Mouse (Mus musculus) small intestine, adult 2 months (tissue): Measurements from ENCODE around the gene Tgfbi.

Experiments used
- CTCF ChIP-seq: fragments of 200-500 bp; IDR thresholded peaks from 2 replicates; pipeline ENCODE4 v1.5.1; 2012; ENCODE audit warnings: low read depth, mild to moderate bottlenecking, control low read depth, inconsistent platforms, low read length, moderate library complexity, mixed read lengths; ENCODE audit not compliant: insufficient replicate concordance, insufficient read length; ENCODE audit errors: extremely low read depth
- POLR2A ChIP-seq: fragments of 200-500 bp; IDR thresholded peaks from 2 replicates; pipeline ENCODE4 v1.6.1; 2012; ENCODE audit warnings: low read depth, mild to moderate bottlenecking, control low read depth, inconsistent platforms, low read length, moderate library complexity

DNA sequence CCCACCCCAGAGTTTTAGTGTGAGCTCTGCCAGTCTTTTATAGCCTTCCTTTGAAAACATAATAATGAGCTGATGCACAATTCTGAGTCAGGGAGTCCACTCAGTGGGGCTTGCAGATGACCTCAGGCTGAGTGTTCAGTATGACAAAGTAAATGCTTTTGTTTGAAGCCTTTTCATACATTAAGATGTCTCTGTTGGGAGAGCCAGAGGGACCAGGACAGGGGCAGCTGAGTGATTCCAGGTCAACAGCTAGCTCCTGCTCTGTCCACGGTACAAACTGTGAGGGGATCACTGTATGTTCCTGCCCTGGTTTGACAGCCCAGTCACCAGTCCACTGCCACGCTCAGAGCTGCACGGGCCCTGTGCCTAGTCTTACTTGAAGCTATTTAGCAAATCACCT lies 26.6 kb upstream of the Tgfbi start:
- TF ChIP-seq CTCF (no peak), POLR2A (no peak)
